Mouse (Mus musculus): Measurements from ENCODE around the gene Grtp1. TPM values are rescaled to one million over a fixed set of nuclear protein-coding genes. Genes with fewer than 3 reads are reported as not detected.

Grtp1 gene
- polyA plus RNA-seq, 1 experiment = 3.5 TPM

DNA sequence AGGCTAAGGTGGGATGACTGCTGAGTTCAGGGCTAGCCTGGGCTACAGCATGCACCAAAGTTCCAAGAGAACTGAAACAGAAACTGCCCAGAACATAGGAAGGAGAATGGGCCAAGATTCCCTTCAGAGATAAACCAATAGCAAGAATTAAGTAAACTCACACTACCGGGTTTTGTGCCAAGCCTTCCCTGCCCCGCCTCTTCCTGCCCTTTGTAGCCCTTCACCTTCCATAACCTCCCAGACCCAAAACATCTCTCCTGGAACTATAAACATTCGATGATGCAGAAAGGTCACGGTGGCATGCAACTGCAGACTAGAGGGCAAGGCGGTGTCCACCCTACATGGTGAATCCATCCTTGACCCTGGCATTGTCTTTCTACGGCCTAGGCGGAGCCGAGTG, 10.2 kb downstream of the Grtp1 start:
- Histone ChIP-seq H3K27me3 (ENCODE audit: control insufficient read depth, insufficient read depth, insufficient read length) (no peaks in the 10 kb centered on the region), H3K36me3 (ENCODE audit: control insufficient read depth, insufficient read depth) (no peaks in the 10 kb centered on the region), H3K4me3 (ENCODE audit: insufficient read depth, poor library complexity, severe bottlenecking) (no peak overlapping the region), H3ac (ENCODE audit: control insufficient read depth, insufficient read length, low read depth) (no peak overlapping the region), H3K79me3 (ENCODE audit: low read depth) (no peaks in the 10 kb centered on the region), H3K79me2 (ENCODE audit: control insufficient read depth, insufficient read depth) (no peaks in the 10 kb centered on the region)
- no peak for TF ChIP-seq MYOG (IDR thresholded peaks at IDR 0.05; ENCODE audit: control insufficient read depth, extremely low read depth, insufficient read length)
- TF ChIP-seq CEBPB (IDR thresholded peaks at IDR 0.05; ENCODE audit: low read depth) = no peak
- no peak for TF ChIP-seq MYOD1 (IDR thresholded peaks at IDR 0.05; ENCODE audit: control insufficient read depth, insufficient read length, low read depth)
- no peak for TF ChIP-seq MAX (IDR thresholded peaks at IDR 0.05)
- TF ChIP-seq CTCF (IDR thresholded peaks at IDR 0.05; ENCODE audit: control insufficient read depth, insufficient read depth, insufficient read length) = no peak
- no peak for TF ChIP-seq USF1 (IDR thresholded peaks at IDR 0.05; ENCODE audit: low read depth)
- TF ChIP-seq FOSL1 (IDR thresholded peaks at IDR 0.05; ENCODE audit: insufficient read depth, low read length, poor library complexity, severe bottlenecking) = no peak

DNA sequence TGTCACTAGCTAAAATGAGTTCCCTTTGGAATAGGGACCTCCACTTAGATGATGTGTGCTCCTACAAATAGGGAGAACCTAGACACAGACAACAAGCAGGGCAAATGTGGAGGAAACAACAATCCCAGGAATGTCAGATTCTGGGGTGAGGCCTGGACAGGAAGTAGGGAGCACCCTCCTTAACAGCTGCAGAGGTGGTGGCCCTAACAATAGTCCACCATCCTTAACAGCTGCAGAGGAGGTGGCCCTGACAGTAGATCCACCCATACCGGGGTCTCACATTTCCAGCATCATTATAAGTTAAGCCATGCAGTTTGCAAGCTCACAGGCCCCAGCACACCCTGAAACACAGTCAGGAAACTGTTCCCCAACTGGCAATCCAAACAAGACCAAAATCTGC, 11.6 kb downstream of the Grtp1 start:
- no peaks in the 10 kb centered on the region for H3K36me3 ChIP-seq (ENCODE audit: control insufficient read depth, insufficient read depth)
- H3K27me3 ChIP-seq (ENCODE audit: control insufficient read depth, insufficient read depth, insufficient read length) = no peaks in the 10 kb centered on the region
- no peaks in the 10 kb centered on the region for H3K79me2 ChIP-seq (ENCODE audit: control insufficient read depth, insufficient read depth)
- no peak overlapping the region for H3ac ChIP-seq (ENCODE audit: control insufficient read depth, insufficient read length, low read depth)
- no peak overlapping the region for H3K4me3 ChIP-seq (ENCODE audit: insufficient read depth, poor library complexity, severe bottlenecking)
- no peaks in the 10 kb centered on the region for H3K79me3 ChIP-seq (ENCODE audit: low read depth)
- TF ChIP-seq FOSL1 (IDR thresholded peaks at IDR 0.05; ENCODE audit: insufficient read depth, low read length, poor library complexity, severe bottlenecking) = no peak
- no peak for TF ChIP-seq MYOD1 (IDR thresholded peaks at IDR 0.05; ENCODE audit: control insufficient read depth, insufficient read length, low read depth)
- TF ChIP-seq CEBPB (IDR thresholded peaks at IDR 0.05; ENCODE audit: low read depth) = no peak
- no peak for TF ChIP-seq MAX (IDR thresholded peaks at IDR 0.05)
- no peak for TF ChIP-seq CTCF (IDR thresholded peaks at IDR 0.05; ENCODE audit: control insufficient read depth, insufficient read depth, insufficient read length)
- no peak for TF ChIP-seq MYOG (IDR thresholded peaks at IDR 0.05; ENCODE audit: control insufficient read depth, extremely low read depth, insufficient read length)
- TF ChIP-seq USF1 (IDR thresholded peaks at IDR 0.05; ENCODE audit: low read depth) = no peak

DNA sequence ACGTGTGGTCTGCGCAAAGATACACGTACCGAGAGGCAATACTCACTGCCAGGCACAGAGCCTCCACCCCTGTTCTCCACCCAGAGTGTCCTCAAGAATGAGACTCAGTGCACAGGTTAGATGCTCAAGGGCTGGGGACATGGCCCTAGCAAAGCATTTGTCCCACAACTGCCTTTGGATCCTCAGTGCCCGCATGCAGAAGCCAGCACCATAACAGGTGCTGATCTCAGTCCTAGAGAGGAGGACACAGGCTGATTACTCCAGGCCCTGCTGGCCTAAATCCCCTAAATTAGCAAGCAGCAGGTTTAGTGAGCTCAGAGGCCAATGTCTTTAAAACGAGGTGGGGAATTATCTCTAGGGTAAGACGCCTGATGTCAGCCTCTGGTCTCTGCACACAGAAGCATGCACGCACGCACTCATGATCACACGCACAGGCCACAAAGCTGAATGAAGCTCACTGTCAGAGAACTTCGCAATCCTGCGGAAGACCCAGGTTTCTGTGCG, 12.3 kb downstream of the Grtp1 start:
- TF ChIP-seq MAX (IDR thresholded peaks at IDR 0.05) (no peak), MYOD1 (IDR thresholded peaks at IDR 0.05; ENCODE audit: control insufficient read depth, insufficient read length, low read depth) (no peak), CTCF (IDR thresholded peaks at IDR 0.05; ENCODE audit: control insufficient read depth, insufficient read depth, insufficient read length) (no peak), USF1 (IDR thresholded peaks at IDR 0.05; ENCODE audit: low read depth) (no peak), MYOG (IDR thresholded peaks at IDR 0.05; ENCODE audit: control insufficient read depth, extremely low read depth, insufficient read length) (no peak), CEBPB (IDR thresholded peaks at IDR 0.05; ENCODE audit: low read depth) (no peak), FOSL1 (IDR thresholded peaks at IDR 0.05; ENCODE audit: insufficient read depth, low read length, poor library complexity, severe bottlenecking) (no peak)
- Histone ChIP-seq H3K27me3 (ENCODE audit: control insufficient read depth, insufficient read depth, insufficient read length) (no peaks in the 10 kb centered on the region), H3ac (ENCODE audit: control insufficient read depth, insufficient read length, low read depth) (no peak overlapping the region), H3K79me3 (ENCODE audit: low read depth) (no peaks in the 10 kb centered on the region), H3K4me3 (ENCODE audit: insufficient read depth, poor library complexity, severe bottlenecking) (no peak overlapping the region), H3K36me3 (ENCODE audit: control insufficient read depth, insufficient read depth) (no peaks in the 10 kb centered on the region), H3K79me2 (ENCODE audit: control insufficient read depth, insufficient read depth) (no peaks in the 10 kb centered on the region)

DNA sequence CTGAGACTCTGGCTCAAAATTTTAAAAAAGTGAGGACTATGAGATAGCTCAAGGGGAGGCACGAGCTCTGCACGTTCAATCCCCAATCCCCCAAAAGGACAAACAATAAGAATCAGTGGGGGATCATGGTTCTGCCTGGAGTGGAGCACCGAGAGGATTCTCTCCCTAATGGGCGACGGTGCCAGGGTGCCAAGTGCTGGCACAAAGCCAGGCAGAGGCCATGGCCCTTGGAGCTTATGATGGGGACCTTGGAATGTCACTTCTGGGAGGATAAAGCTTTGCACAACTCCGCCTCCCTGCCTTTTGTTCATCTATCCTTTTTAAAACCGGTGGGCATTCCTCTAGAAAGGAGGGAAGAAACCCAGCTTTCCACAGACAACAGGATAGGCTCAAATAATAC, 12.8 kb downstream of the Grtp1 start:
- no peak for TF ChIP-seq FOSL1 (IDR thresholded peaks at IDR 0.05; ENCODE audit: insufficient read depth, low read length, poor library complexity, severe bottlenecking)
- no peak for TF ChIP-seq MAX (IDR thresholded peaks at IDR 0.05)
- TF ChIP-seq CTCF (IDR thresholded peaks at IDR 0.05; ENCODE audit: control insufficient read depth, insufficient read depth, insufficient read length) = no peak
- no peak for TF ChIP-seq USF1 (IDR thresholded peaks at IDR 0.05; ENCODE audit: low read depth)
- no peak for TF ChIP-seq MYOD1 (IDR thresholded peaks at IDR 0.05; ENCODE audit: control insufficient read depth, insufficient read length, low read depth)
- TF ChIP-seq MYOG (IDR thresholded peaks at IDR 0.05; ENCODE audit: control insufficient read depth, extremely low read depth, insufficient read length) = no peak
- TF ChIP-seq CEBPB (IDR thresholded peaks at IDR 0.05; ENCODE audit: low read depth) = no peak
- H3K36me3 ChIP-seq (ENCODE audit: control insufficient read depth, insufficient read depth) = no peaks in the 10 kb centered on the region
- no peaks in the 10 kb centered on the region for H3K27me3 ChIP-seq (ENCODE audit: control insufficient read depth, insufficient read depth, insufficient read length)
- no peaks in the 10 kb centered on the region for H3K79me2 ChIP-seq (ENCODE audit: control insufficient read depth, insufficient read depth)
- no peaks in the 10 kb centered on the region for H3K79me3 ChIP-seq (ENCODE audit: low read depth)
- no peak overlapping the region for H3K4me3 ChIP-seq (ENCODE audit: insufficient read depth, poor library complexity, severe bottlenecking)
- H3ac ChIP-seq (ENCODE audit: control insufficient read depth, insufficient read length, low read depth) = no peak overlapping the region

DNA sequence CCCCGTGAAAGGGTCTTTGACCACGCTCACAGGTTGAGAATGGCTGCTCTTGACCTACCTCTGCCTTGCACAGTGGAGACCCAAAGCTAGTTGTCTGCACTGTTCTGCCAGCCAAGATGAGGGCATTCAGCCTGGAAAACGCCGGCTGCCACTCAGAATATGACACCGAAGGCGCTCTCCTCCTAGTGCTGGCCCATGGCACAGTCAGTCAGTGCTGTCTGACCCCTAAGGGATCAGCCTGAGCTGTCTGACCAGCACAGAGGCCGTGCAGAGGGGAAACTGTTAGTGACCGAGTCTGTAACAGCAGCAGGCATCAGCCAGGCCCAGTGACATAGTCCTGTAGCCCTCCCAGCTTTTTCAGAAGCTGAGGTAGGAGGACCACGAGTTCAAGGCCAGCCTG, 13.2 kb downstream of the Grtp1 start:
- Histone ChIP-seq H3ac (ENCODE audit: control insufficient read depth, insufficient read length, low read depth) (no peak overlapping the region), H3K79me2 (ENCODE audit: control insufficient read depth, insufficient read depth) (no peaks in the 10 kb centered on the region)

More for the DNA sequence above, 13.2 kb downstream of the Grtp1 start:
- Histone ChIP-seq H3K79me3 (ENCODE audit: low read depth) (no peaks in the 10 kb centered on the region), H3K4me3 (ENCODE audit: insufficient read depth, poor library complexity, severe bottlenecking) (no peak overlapping the region), H3K36me3 (ENCODE audit: control insufficient read depth, insufficient read depth) (no peaks in the 10 kb centered on the region), H3K27me3 (ENCODE audit: control insufficient read depth, insufficient read depth, insufficient read length) (no peaks in the 10 kb centered on the region)
- TF ChIP-seq CTCF (IDR thresholded peaks at IDR 0.05; ENCODE audit: control insufficient read depth, insufficient read depth, insufficient read length) = no peak
- TF ChIP-seq MAX (IDR thresholded peaks at IDR 0.05) = no peak
- TF ChIP-seq MYOG (IDR thresholded peaks at IDR 0.05; ENCODE audit: control insufficient read depth, extremely low read depth, insufficient read length) = no peak
- TF ChIP-seq USF1 (IDR thresholded peaks at IDR 0.05; ENCODE audit: low read depth) = no peak
- no peak for TF ChIP-seq MYOD1 (IDR thresholded peaks at IDR 0.05; ENCODE audit: control insufficient read depth, insufficient read length, low read depth)
- no peak for TF ChIP-seq FOSL1 (IDR thresholded peaks at IDR 0.05; ENCODE audit: insufficient read depth, low read length, poor library complexity, severe bottlenecking)
- no peak for TF ChIP-seq CEBPB (IDR thresholded peaks at IDR 0.05; ENCODE audit: low read depth)

All from C2C12 (cell line).